Mouse (Mus musculus): Measurements from ENCODE around the gene Hnf1b. TPM values are rescaled to one million over a fixed set of nuclear protein-coding genes. Genes with fewer than 3 reads are reported as not detected.

Hnf1b gene
- polyA plus RNA-seq, 1 experiment from 2014 or later = 4.8 TPM

- no peak for TF ChIP-seq CTCF (IDR thresholded peaks at IDR 0.05; ENCODE audit: low read depth)
- no peak for TF ChIP-seq EP300 (optimal IDR thresholded peaks at IDR 0.05)
- ATAC-seq (ENCODE audit: low FRiP score, low TSS enrichment) (no peak), DNase-seq (ENCODE audit: low spot score) (no peak)
- Histone ChIP-seq H3K4me2 (replicated peaks; ENCODE audit: low read depth) (no peak overlapping the region), H3K27me3 (ENCODE audit: control insufficient read depth, insufficient read depth, low read length) (no peaks in the 10 kb centered on the region), H3K36me3 (ENCODE audit: control insufficient read depth, insufficient read depth, low read length) (no peaks in the 10 kb centered on the region), H3K9me3 (ENCODE audit: control insufficient read depth, low read length) (no peaks in the 10 kb centered on the region), H3K27ac (replicated peaks) (no peak overlapping the region), H3K9ac (ENCODE audit: low read length) (no peak overlapping the region), H3K4me3 (ENCODE audit: low read depth, low read length) (no peak overlapping the region), H3K4me1 (replicated peaks; ENCODE audit: control insufficient read depth, insufficient read depth) (no peaks in the 10 kb centered on the region)
- WGBS = 26% methylated on average over 7 of the region's 7 CpGs
Measured at GRCm38 (mm10) chr11:83908376-83908775, 58.5 kb downstream of the Hnf1b start.

- TF ChIP-seq CTCF (IDR thresholded peaks at IDR 0.05; ENCODE audit: low read depth) = no peak
- TF ChIP-seq EP300 (optimal IDR thresholded peaks at IDR 0.05) = no peak
- WGBS = 34% methylated on average over 8 of the region's 8 CpGs
- no peak overlapping the region for H3K9ac ChIP-seq (ENCODE audit: low read length)
- no peak for ATAC-seq (ENCODE audit: low FRiP score, low TSS enrichment)
- H3K27me3 ChIP-seq (ENCODE audit: control insufficient read depth, insufficient read depth, low read length) = no peaks in the 10 kb centered on the region
- no peak overlapping the region for H3K4me3 ChIP-seq (ENCODE audit: low read depth, low read length)
- H3K9me3 ChIP-seq (ENCODE audit: control insufficient read depth, low read length) = no peaks in the 10 kb centered on the region
- H3K36me3 ChIP-seq (ENCODE audit: control insufficient read depth, insufficient read depth, low read length) = no peaks in the 10 kb centered on the region
- no peak overlapping the region for H3K4me2 ChIP-seq (replicated peaks; ENCODE audit: low read depth)
- H3K4me1 ChIP-seq (replicated peaks; ENCODE audit: control insufficient read depth, insufficient read depth) = no peaks in the 10 kb centered on the region
- no peak for DNase-seq (ENCODE audit: low spot score)
- H3K27ac ChIP-seq (replicated peaks) = no peak overlapping the region
Measured at GRCm38 (mm10) chr11:83913824-83914311, 64.0 kb downstream of the Hnf1b start.

- no peak for TF ChIP-seq EP300 (optimal IDR thresholded peaks at IDR 0.05)
- 72% methylated on average over 4 of the region's 4 CpGs for WGBS
Measured at GRCm38 (mm10) chr11:83914501-83914900, 64.6 kb downstream of the Hnf1b start.

GRCm38 (mm10) chr11:83922600-83922999 is 72.7 kb downstream of the Hnf1b start:
- TF ChIP-seq CTCF (IDR thresholded peaks at IDR 0.05; ENCODE audit: low read depth) (no peak), EP300 (optimal IDR thresholded peaks at IDR 0.05) (no peak)
- H3K4me3 ChIP-seq (ENCODE audit: low read depth, low read length) = no peak overlapping the region
- no peak for ATAC-seq (ENCODE audit: low FRiP score, low TSS enrichment)
- H3K27me3 ChIP-seq (ENCODE audit: control insufficient read depth, insufficient read depth, low read length) = no peaks in the 10 kb centered on the region
- peak; percentile 26 for DNase-seq (ENCODE audit: low spot score)
- no peak overlapping the region for H3K4me2 ChIP-seq (replicated peaks; ENCODE audit: low read depth)
- 22% methylated on average over 2 of the region's 2 CpGs for WGBS
- H3K27ac ChIP-seq (replicated peaks) = no peak overlapping the region
- no peaks in the 10 kb centered on the region for H3K4me1 ChIP-seq (replicated peaks; ENCODE audit: control insufficient read depth, insufficient read depth)
- H3K36me3 ChIP-seq (ENCODE audit: control insufficient read depth, insufficient read depth, low read length) = no peaks in the 10 kb centered on the region
- no peak overlapping the region for H3K9ac ChIP-seq (ENCODE audit: low read length)
- H3K9me3 ChIP-seq (ENCODE audit: control insufficient read depth, low read length) = no peaks in the 10 kb centered on the region

More at GRCm38 (mm10) chr11:83914501-83914900, 64.6 kb downstream of the Hnf1b start:
- H3K27me3 ChIP-seq (ENCODE audit: control insufficient read depth, insufficient read depth, low read length) = no peaks in the 10 kb centered on the region
- no peak for ATAC-seq (ENCODE audit: low FRiP score, low TSS enrichment)
- no peak for DNase-seq (ENCODE audit: low spot score)
- no peaks in the 10 kb centered on the region for H3K4me1 ChIP-seq (replicated peaks; ENCODE audit: control insufficient read depth, insufficient read depth)
- no peak overlapping the region for H3K27ac ChIP-seq (replicated peaks)
- no peak overlapping the region for H3K4me3 ChIP-seq (ENCODE audit: low read depth, low read length)
- H3K4me2 ChIP-seq (replicated peaks; ENCODE audit: low read depth) = no peak overlapping the region
- no peak overlapping the region for H3K9ac ChIP-seq (ENCODE audit: low read length)
- H3K9me3 ChIP-seq (ENCODE audit: control insufficient read depth, low read length) = no peaks in the 10 kb centered on the region
- no peaks in the 10 kb centered on the region for H3K36me3 ChIP-seq (ENCODE audit: control insufficient read depth, insufficient read depth, low read length)

GRCm38 (mm10) chr11:83927097-83927496 is 77.2 kb downstream of the Hnf1b start:
- H3K36me3 ChIP-seq (ENCODE audit: control insufficient read depth, insufficient read depth, low read length) = no peaks in the 10 kb centered on the region
- H3K9ac ChIP-seq (ENCODE audit: low read length) = no peak overlapping the region
- ATAC-seq (ENCODE audit: low FRiP score, low TSS enrichment) = no peak
- no peak overlapping the region for H3K27ac ChIP-seq (replicated peaks)
- TF ChIP-seq EP300 (optimal IDR thresholded peaks at IDR 0.05) (no peak), CTCF (IDR thresholded peaks at IDR 0.05; ENCODE audit: low read depth) (peak; percentile 72)
- H3K4me1 ChIP-seq (replicated peaks; ENCODE audit: control insufficient read depth, insufficient read depth) = no peaks in the 10 kb centered on the region
- no peaks in the 10 kb centered on the region for H3K27me3 ChIP-seq (ENCODE audit: control insufficient read depth, insufficient read depth, low read length)
- WGBS = 64% methylated on average over 3 of the region's 3 CpGs
- peak; percentile 53 for DNase-seq (ENCODE audit: low spot score)
- H3K4me3 ChIP-seq (ENCODE audit: low read depth, low read length) = no peak overlapping the region
- no peak overlapping the region for H3K4me2 ChIP-seq (replicated peaks; ENCODE audit: low read depth)
- H3K9me3 ChIP-seq (ENCODE audit: control insufficient read depth, low read length) = no peaks in the 10 kb centered on the region

GRCm38 (mm10) chr11:83932506-83933106 is 82.7 kb downstream of the Hnf1b start:
- H3K36me3 ChIP-seq (ENCODE audit: control insufficient read depth, insufficient read depth, low read length) = no peaks in the 10 kb centered on the region
- H3K4me2 ChIP-seq (replicated peaks; ENCODE audit: low read depth) = no peak overlapping the region
- H3K4me1 ChIP-seq (replicated peaks; ENCODE audit: control insufficient read depth, insufficient read depth) = no peaks in the 10 kb centered on the region
- ATAC-seq (ENCODE audit: low FRiP score, low TSS enrichment) (no peak), DNase-seq (ENCODE audit: low spot score) (no peak)
- no peaks in the 10 kb centered on the region for H3K9me3 ChIP-seq (ENCODE audit: control insufficient read depth, low read length)
- no peaks in the 10 kb centered on the region for H3K27me3 ChIP-seq (ENCODE audit: control insufficient read depth, insufficient read depth, low read length)
- WGBS = 56% methylated on average over 10 of the region's 10 CpGs
- no peak overlapping the region for H3K27ac ChIP-seq (replicated peaks)
- H3K4me3 ChIP-seq (ENCODE audit: low read depth, low read length) = no peak overlapping the region
- no peak overlapping the region for H3K9ac ChIP-seq (ENCODE audit: low read length)
- TF ChIP-seq CTCF (IDR thresholded peaks at IDR 0.05; ENCODE audit: low read depth) = no peak
- no peak for TF ChIP-seq EP300 (optimal IDR thresholded peaks at IDR 0.05)

Measured in stomach, postnatal 0 days (tissue).